In genomic region chr1:186312698-186313097, GRCm38 (mm10) we compare ENCODE assay signal across 19 mouse cellular contexts.
A peak's percentile ranks its signal among the peaks of the same experiment; 100 is the strongest.
DNase-seq lines count a peak whose midpoint lies in the region; TF ChIP-seq lines count a peak whose summit lies in the region.
"Had no signal": no experiment of that assay in that cellular context is flagged by ENCODE, and none has a peak within 500 bp of the region (broad histone marks: within the 10 kb centered on the region; RNA-seq: fewer than 3 reads in every experiment).

No protein-coding gene starts in this region.

- no peaks in the 10 kb centered on the region for H3K27me3 ChIP-seq in heart, adult 2 months (ENCODE audit: control insufficient read depth, insufficient read depth, low read length)
- H3K27me3 ChIP-seq: embryonic facial prominence, embryonic 12.5 days; forebrain, embryonic 15.5 days; hindbrain, embryonic 13.5 days; liver, embryonic 15.5 days; midbrain, embryonic 12.5 days; neural tube, embryonic 15.5 days had no signal

- no peak for TF ChIP-seq POLR2A in heart, adult 2 months (IDR thresholded peaks at IDR 0.05; ENCODE audit: insufficient read depth, low read depth, low read length)

- WGBS in heart, adult 2 months = 72% methylated on average over 9 of the region's 9 CpGs

- DNase-seq in adrenal gland, postnatal 10 days = peak; percentile 1
- DNase-seq in adrenal gland, adult 2 months = no peak
- peak; percentile 91 for DNase-seq in heart, adult 11 months
- no peak for DNase-seq in heart, adult 2 months
- DNase-seq in Muller cell, postnatal 12 days (ENCODE audit: inconsistent ontology term) = peak; percentile 7
- peak; percentile 13 to 15 for DNase-seq in heart, postnatal 10 days
- no peak for DNase-seq in spleen, adult 12 weeks (ENCODE audit: low spot score)
- DNase-seq in layer of hippocampus, adult 18-20 months (ENCODE audit: low spot score in 2 of 2) = no peak
- DNase-seq: adrenal gland, postnatal 36 days; cerebellum, adult 18-20 months; kidney, adult 2 months; kidney, postnatal 14 days; right cerebral cortex, postnatal 14 days had no signal

- TF ChIP-seq EP300 in heart, adult 2 months (IDR thresholded peaks at IDR 0.05; ENCODE audit: insufficient read depth, low read depth, low read length) = no peak

- no peaks in the 10 kb centered on the region for H3K79me2 ChIP-seq in heart, adult 2 months (replicated peaks; ENCODE audit: control insufficient read depth, insufficient read depth, low read length)

- H3K4me1 ChIP-seq in heart, adult 2 months (ENCODE audit: control insufficient read depth, insufficient read depth, low read length) = no peaks in the 10 kb centered on the region
- H3K4me1 ChIP-seq: forebrain, embryonic 15.5 days; hindbrain, embryonic 13.5 days; liver, embryonic 15.5 days; midbrain, embryonic 12.5 days; neural tube, embryonic 15.5 days had no signal

- no peak overlapping the region for H3K4me3 ChIP-seq in heart, adult 2 months
- H3K4me3 ChIP-seq: embryonic facial prominence, embryonic 12.5 days; forebrain, embryonic 15.5 days; hindbrain, embryonic 13.5 days; liver, embryonic 15.5 days; midbrain, embryonic 12.5 days; neural tube, embryonic 15.5 days had no signal

- no peak for TF ChIP-seq CTCF in heart, adult 2 months (IDR thresholded peaks at IDR 0.05)

- intact Hi-C loops in heart, adult 2 months (cut with DNase I) = no loop called here
- intact Hi-C loops in heart, postnatal 10 days (cut with DNase I) = no loop called here

- H3K36me3 ChIP-seq in heart, adult 2 months (ENCODE audit: control insufficient read depth, insufficient read depth, low read length) = no peaks in the 10 kb centered on the region
- H3K36me3 ChIP-seq: embryonic facial prominence, embryonic 12.5 days; forebrain, embryonic 15.5 days; hindbrain, embryonic 13.5 days; liver, embryonic 15.5 days; midbrain, embryonic 12.5 days; neural tube, embryonic 15.5 days had no signal

- H3K9ac ChIP-seq in heart, adult 2 months (ENCODE audit: low read depth, low read length) = no peak overlapping the region
- H3K9ac ChIP-seq: embryonic facial prominence, embryonic 12.5 days; forebrain, embryonic 15.5 days; hindbrain, embryonic 13.5 days; liver, embryonic 15.5 days; midbrain, embryonic 12.5 days; neural tube, embryonic 15.5 days had no signal

- no peak overlapping the region for H3K27ac ChIP-seq in heart, adult 2 months
- H3K27ac ChIP-seq: embryonic facial prominence, embryonic 12.5 days; forebrain, embryonic 15.5 days; hindbrain, embryonic 13.5 days; liver, embryonic 15.5 days; midbrain, embryonic 12.5 days; neural tube, embryonic 15.5 days had no signal

Comparison
In these comparisons a context has a peak if more than half of its experiments do, and no peak if none do; other contexts are left out.
1. DNase-seq: peak in adrenal gland, postnatal 10 days (single experiment), heart, adult 11 months (single experiment), Muller cell, postnatal 12 days (single experiment) and heart, postnatal 10 days (2 of 2); none in adrenal gland, adult 2 months (single experiment), heart, adult 2 months (0 of 2), spleen, adult 12 weeks (single experiment) and layer of hippocampus, adult 18-20 months (0 of 2).